Mouse (Mus musculus): ENCODE measurements around the gene C1qtnf3. TPM values are rescaled to one million over a fixed set of nuclear protein-coding genes. Genes with fewer than 3 reads are reported as not detected.

The C1qtnf3 gene
- total RNA-seq, 2 experiments from 2014 or later = 46.6 to 59.1 TPM

Other genes with a start within 250 kb of the C1qtnf3 start
- gene Rai14, start 237.7 kb upstream of the C1qtnf3 start, total RNA-seq (2021) = 10 to 100 TPM in 1 of 2 experiments, 1 to 10 TPM in 1; 8.2 to 12.8 TPM
- 10 to 100 TPM; 14.0 to 16.9 TPM for gene Amacr, start 29.4 kb downstream of the C1qtnf3 start, total RNA-seq (2021)
- not detected for gene Slc45a2, start 48.4 kb downstream of the C1qtnf3 start, total RNA-seq (2021)
- gene Rxfp3, start 85.7 kb downstream of the C1qtnf3 start, total RNA-seq (2021) = under 1 TPM; 0.07 TPM
- 10 to 100 TPM; 22.3 to 28.0 TPM for gene Adamts12, start 112.5 kb downstream of the C1qtnf3 start, total RNA-seq (2021)